Mouse (Mus musculus) gastrocnemius, adult 8-10 months (tissue): Measurements from ENCODE around the gene Olfr668. TPM values are rescaled to one million over a fixed set of nuclear protein-coding genes. Genes with fewer than 3 reads are reported as not detected.
"Not testable (repeated sequence)": the region's sequence is repeated elsewhere in the genome, so short reads cannot be mapped to it uniquely, and the experiment has no call there.

Experiments
- DNase-seq, 2 experiments: peaks; one replicate each; pipeline ENCODE4 v3.0.0; 2022; ENCODE audit warnings: low spot score in 2 of 2
- total RNA-seq, 4 experiments: library from RNA; stranded (reverse); gene quantifications; 2 replicates each; pipeline ENCODE4 v1.2.4; 2022

Olfr668 gene
- not detected for total RNA-seq

DNA sequence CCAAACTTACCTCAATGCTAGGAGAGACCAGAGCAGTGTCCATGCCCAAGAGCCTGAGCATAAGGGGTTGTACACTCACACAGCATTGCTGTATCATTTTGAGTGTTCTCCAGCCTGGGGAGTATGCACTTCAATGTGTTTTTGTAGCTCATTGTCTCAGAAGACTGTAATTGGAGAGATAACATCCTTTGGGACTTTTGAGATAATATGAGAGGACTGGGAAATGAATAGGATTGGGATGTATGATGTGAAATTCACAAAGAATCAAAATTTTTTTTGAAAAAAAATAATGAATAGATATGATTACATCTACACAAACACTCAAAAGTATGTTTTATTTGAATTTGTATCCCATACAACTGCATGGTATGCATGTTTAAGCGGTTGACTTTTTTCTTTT is at the start of gene Olfr668:
Gene Olfr668 (minus strand): TSS at position 101 of the 400 bp plus-strand sequence.
- no peak for DNase-seq

DNA sequence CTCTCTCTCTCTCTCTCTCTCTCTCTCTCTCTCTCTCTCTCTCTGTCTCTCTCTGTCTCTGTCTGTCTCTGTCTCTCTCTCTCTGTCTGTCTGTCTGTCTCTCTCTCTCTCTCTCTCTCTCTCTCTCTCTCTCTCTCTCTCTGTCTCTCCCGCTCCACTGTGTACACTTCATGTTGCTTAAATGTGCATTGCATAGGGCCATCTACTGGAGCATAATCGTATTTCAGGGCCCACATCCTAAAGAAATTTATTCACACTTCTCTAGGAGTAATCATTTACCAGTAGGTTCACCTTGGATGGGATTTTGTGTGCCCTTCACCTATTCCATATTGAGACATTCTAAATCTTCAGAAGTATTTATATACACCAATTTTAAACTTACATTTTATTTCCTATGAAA is 44.6 kb upstream of the Olfr668 start:
- not testable (repeated sequence) for DNase-seq

DNA sequence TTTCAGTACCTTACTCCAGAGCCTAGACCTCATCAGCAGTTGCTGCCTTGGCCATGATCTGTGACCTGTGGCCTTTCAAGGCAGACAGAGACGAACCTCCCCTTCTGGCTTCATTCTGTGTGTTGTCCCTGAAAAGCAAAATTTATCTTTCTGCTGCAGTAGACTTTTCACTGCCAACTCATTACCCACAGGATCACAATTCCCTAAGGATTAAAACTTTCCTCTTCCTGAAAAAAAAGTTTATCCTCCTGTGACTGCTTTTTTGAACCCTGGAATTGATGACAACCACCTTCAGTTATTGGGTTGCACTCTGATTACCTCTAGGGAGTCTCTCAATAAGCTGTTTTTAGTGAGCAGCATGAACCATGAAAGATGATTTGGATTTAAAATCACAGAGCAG is 34.7 kb upstream of the Olfr668 start, which contains the start of gene Olfr670:
Gene Olfr670 (minus strand): TSS at position 101 of the 400 bp plus-strand sequence.
- no peak for DNase-seq

DNA sequence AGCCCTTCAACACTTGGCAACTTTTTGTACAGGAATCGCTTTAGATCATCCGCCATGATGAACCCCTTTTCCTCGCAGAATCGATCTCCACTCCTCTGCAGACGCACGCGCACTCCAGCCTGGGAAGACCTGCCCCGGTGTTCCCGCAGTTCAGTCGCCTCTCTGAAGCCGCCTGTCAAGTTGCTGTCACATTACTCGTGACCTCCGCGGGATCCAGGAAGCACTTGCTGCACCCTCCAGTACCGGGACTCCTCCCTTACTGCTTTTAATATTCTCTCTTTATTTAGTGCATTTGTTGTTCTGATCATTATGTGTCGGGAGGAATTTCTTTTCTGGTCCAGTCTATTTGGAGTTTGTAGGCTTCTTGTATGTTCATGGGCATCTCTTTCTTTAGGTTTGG is 22.4 kb upstream of the Olfr668 start:
- DNase-seq = not testable (repeated sequence)

DNA sequence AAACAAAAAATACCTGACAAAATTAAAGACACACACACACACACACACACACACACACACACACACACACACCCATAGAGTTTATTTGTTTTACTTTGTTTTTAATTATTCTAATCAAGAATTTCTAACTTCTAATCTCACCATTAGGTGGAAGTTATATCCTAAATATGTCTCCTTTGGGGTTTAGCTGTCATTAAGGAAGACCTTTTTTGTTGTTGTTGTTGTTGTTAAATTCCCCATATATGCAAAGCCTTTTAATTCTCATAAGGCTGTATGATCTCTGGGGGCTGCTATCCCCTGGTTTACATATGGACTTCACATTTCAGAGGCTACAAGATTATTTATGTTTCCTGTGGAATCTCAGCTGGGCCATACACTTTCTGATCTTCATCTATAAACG is 6.1 kb upstream of the Olfr668 start, which contains the start of gene Olfr669:
Gene Olfr669 (plus strand): TSS at position 301 of the 400 bp plus-strand sequence.
- no peak for DNase-seq

DNA sequence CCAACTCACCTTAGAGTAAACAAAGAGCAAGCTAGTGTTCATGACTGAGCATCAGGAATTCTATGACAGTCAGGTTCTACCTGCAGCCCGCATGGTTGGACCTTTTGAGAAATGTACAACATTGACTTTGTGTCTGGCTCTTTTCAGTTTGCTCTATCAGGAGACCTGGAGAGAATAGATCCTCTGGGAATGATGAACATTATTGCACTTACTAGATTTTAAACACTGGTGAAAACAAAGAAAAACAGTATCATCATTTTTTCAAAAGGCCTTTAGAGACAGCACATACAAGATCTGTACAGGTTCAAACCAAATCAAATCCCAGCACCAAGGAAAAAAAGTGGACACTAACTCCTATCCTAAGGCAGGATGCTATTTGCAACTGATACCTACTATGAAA is 6.5 kb downstream of the Olfr668 start, which contains the start of gene Olfr667:
Gene Olfr667 (minus strand): TSS at position 101 of the 400 bp plus-strand sequence.
- DNase-seq = no peak

DNA sequence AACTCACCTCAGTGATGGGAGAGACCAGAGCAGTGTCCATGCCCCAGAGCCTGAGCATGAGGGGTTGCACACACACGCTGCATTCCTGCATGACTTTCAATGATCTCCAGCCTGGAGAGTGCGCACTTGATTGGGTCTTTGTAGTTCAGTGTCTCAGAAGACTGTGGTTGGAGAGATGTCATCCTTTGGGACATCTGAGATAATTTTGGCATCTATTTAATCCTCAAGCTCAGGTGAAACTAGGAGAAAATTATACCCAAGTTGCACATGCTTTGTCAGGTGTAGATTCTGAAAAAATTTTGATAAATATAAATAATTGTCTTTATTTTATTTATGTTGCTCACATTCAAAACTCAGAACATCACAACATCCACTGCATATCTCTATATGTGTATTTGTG is 32.0 kb downstream of the Olfr668 start, which contains the start of gene Olfr666:
Gene Olfr666 (minus strand): TSS at position 101 of the 400 bp plus-strand sequence.
- no peak for DNase-seq

DNA sequence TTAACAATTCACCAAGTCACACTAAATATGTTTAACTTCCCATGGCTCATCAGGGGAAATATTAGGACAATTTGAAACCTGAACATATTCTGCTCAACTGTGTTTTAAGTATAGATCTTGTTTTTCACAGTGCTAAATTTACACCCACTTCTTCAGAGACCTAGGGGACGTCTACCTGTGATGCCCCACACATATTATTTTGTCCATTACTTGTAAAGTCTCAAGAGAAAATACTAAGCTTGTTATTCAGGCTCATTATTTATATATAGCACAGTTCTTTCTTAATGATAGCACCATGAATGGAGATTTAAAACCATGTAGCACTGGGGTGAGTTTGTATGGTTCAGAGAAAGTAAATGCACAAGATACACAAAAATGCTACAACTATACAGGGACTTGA is 50.1 kb downstream of the Olfr668 start, which contains the start of gene Olfr665:
Gene Olfr665 (plus strand): TSS at position 301 of the 400 bp plus-strand sequence.
- no peak for DNase-seq

Other genes with a start within 250 kb of the Olfr668 start
- not detected for gene Olfr661, start 241.6 kb downstream of the Olfr668 start, total RNA-seq
- not detected for gene Usp17le, start 150.6 kb downstream of the Olfr668 start, total RNA-seq
- gene Usp17lb, start 85.5 kb downstream of the Olfr668 start, total RNA-seq = not detected
- gene Usp17la, start 71.0 kb downstream of the Olfr668 start, total RNA-seq = not detected
- gene Olfr665, start 50.0 kb downstream of the Olfr668 start, total RNA-seq = not detected
- not detected for gene Olfr666, start 32.1 kb downstream of the Olfr668 start, total RNA-seq
- gene Olfr667, start 6.6 kb downstream of the Olfr668 start, total RNA-seq = not detected
- gene Olfr669, start 6.2 kb upstream of the Olfr668 start, total RNA-seq = not detected
- gene Olfr670, start 34.6 kb upstream of the Olfr668 start, total RNA-seq = not detected
- gene Olfr671, start 51.1 kb upstream of the Olfr668 start, total RNA-seq = not detected
- gene Olfr672, start 74.0 kb upstream of the Olfr668 start, total RNA-seq = not detected
- gene Olfr675, start 100.4 kb upstream of the Olfr668 start, total RNA-seq = not detected
- not detected for gene Olfr676, start 104.6 kb upstream of the Olfr668 start, total RNA-seq
- gene Olfr677, start 123.3 kb upstream of the Olfr668 start, total RNA-seq = not detected
- not detected for gene Olfr678, start 136.4 kb upstream of the Olfr668 start, total RNA-seq
- gene Olfr679, start 153.1 kb upstream of the Olfr668 start, total RNA-seq = not detected
- not detected for gene Olfr680-ps1, start 164.8 kb upstream of the Olfr668 start, total RNA-seq
- not detected for gene Olfr681, start 188.8 kb upstream of the Olfr668 start, total RNA-seq
- gene Olfr683, start 219.0 kb upstream of the Olfr668 start, total RNA-seq = not detected
- gene Olfr684, start 235.6 kb upstream of the Olfr668 start, total RNA-seq = not detected